Mouse (Mus musculus) liver, embryonic 16.5 days (tissue): ENCODE measurements at regions not wholly inside any gene's neighbourhood (a gene's known extent, or its start where the extent isn't known, plus 50 kb on each side); places are given as distances from the start of the nearest gene placed in this dataset.

Experiments used
- ATAC-seq: fragments of 200-750 bp; cut with Nextera tagmentation; 2 replicates; pipeline ENCODE4 v1.8.0; 2017; ENCODE audit warnings: low read depth, mild to moderate bottlenecking, moderate number of reproducible peaks, moderate library complexity
- H3K27ac ChIP-seq: fragments of 300-500 bp; sonication (generic); 2 replicates; pipeline ENCODE4 v1.5.1; 2014; ENCODE audit warnings: mild to moderate bottlenecking, low read length
- H3K27me3 ChIP-seq: fragments of 300-500 bp; sonication (generic); 2 replicates; pipeline ENCODE4 v1.6.1; 2014; ENCODE audit warnings: low read depth, low read length, mixed read lengths; ENCODE audit not compliant: control insufficient read depth, insufficient read depth
- H3K36me3 ChIP-seq: fragments of 300-500 bp; sonication (generic); 2 replicates; pipeline ENCODE4 v1.6.1; 2014; ENCODE audit warnings: mild to moderate bottlenecking; ENCODE audit not compliant: control insufficient read depth, insufficient read depth
- H3K4me1 ChIP-seq: fragments of 300-500 bp; sonication (generic); 2 replicates; pipeline ENCODE4 v1.6.1; 2014; ENCODE audit warnings: low read depth, low read length, mixed read lengths; ENCODE audit not compliant: control insufficient read depth
- H3K4me2 ChIP-seq: fragments of 300-500 bp; sonication (generic); 2 replicates; pipeline ENCODE4 v1.6.1; 2014; ENCODE audit warnings: low read depth, low read length, mixed read lengths
- H3K4me3 ChIP-seq: fragments of 300-500 bp; sonication (generic); 2 replicates; pipeline ENCODE4 v1.5.1; 2014; ENCODE audit warnings: low read depth, mild to moderate bottlenecking, low read length
- H3K9ac ChIP-seq: fragments of 300-500 bp; sonication (generic); 2 replicates; pipeline ENCODE4 v1.6.1; 2014; ENCODE audit warnings: low read depth, low read length
- H3K9me3 ChIP-seq: fragments of 300-500 bp; sonication (generic); replicated peaks from 2 replicates; pipeline ENCODE4 v1.6.1; 2016; ENCODE audit warnings: low read length; ENCODE audit not compliant: control insufficient read depth
- WGBS: fragments of 180-500 bp; shearing (Covaris S2); extraction: QIAGEN DNeasy Blood & Tissue Kit; methylation state at CpG from one replicate; pipeline ENCODE4 v1.1.7; 2014; ENCODE audit not compliant: insufficient replicate concordance; 5-methylcytosine and 5-hydroxymethylcytosine counted together

DNA sequence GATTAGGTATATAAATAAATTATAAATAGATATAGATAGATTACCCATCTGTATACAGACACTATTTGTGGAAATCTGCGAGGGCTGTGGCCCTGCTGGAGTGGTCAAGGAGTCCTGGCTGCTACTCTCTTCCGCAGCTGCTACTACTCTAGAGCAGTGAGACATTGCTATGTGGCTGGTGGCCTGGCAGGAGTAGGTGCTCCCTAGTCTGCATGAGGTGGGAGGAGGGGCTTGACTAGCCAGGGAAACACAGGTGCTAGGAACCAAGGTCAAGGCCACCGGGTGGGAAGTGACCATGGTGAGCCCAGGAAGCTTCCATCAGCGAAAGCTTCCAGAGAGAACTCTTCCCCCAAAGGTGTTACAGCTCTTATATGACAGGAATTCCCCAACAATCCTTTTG lies 100.3 kb downstream of the Dyrk2 start:
- Histone ChIP-seq H3K4me1 (peaks cover 11% of the 10 kb centered on the region), H3K27me3 (no peaks in the 10 kb centered on the region), H3K9me3 (no peaks in the 10 kb centered on the region), H3K36me3 (no peaks in the 10 kb centered on the region), H3K4me2 (no peak overlapping the region), H3K4me3 (no peak overlapping the region), H3K9ac (no peak overlapping the region), H3K27ac (no peak overlapping the region)
- 87% methylated on average over 4 of the region's 4 CpGs for WGBS
- ATAC-seq = no peak

DNA sequence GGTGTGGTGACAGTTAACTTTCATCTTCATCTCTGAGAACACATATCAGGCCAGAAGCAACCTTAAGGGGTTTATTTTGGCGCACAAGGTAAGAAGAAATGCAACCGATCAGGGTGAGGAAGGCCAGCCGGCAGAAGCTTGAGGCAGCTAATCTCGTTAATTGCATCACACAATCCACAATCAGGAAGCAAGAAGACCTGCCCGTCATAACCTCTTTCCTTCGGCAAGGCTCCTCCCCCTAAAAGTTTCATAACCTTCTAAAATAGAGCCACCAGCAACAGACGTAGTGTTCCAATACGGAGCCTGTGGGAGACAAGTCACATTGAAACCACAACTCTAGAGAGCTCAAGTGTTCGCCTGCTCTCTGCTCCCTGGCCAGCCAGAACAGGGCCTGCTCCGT lies 91.4 kb downstream of the Dyrk2 start:
- Histone ChIP-seq H3K27ac (no peak overlapping the region), H3K4me2 (no peak overlapping the region), H3K9ac (no peak overlapping the region), H3K9me3 (no peaks in the 10 kb centered on the region), H3K4me3 (no peak overlapping the region), H3K4me1 (no peaks in the 10 kb centered on the region), H3K27me3 (no peaks in the 10 kb centered on the region), H3K36me3 (no peaks in the 10 kb centered on the region)
- ATAC-seq = no peak; the same call in 1 of the 2 replicates
- 70% methylated on average over 10 of the region's 10 CpGs for WGBS

- 49% methylated on average over 10 of the region's 10 CpGs for WGBS
- ATAC-seq = no peak
- H3K27me3 ChIP-seq = no peaks in the 10 kb centered on the region
- no peaks in the 10 kb centered on the region for H3K36me3 ChIP-seq
- H3K4me2 ChIP-seq = no peak overlapping the region
- no peak overlapping the region for H3K4me3 ChIP-seq
- no peaks in the 10 kb centered on the region for H3K4me1 ChIP-seq
- H3K27ac ChIP-seq = no peak overlapping the region
- H3K9me3 ChIP-seq = no peaks in the 10 kb centered on the region
- no peak overlapping the region for H3K9ac ChIP-seq
Measured at GRCm38 (mm10) chr10:118780831-118781569, 89.0 kb downstream of the Dyrk2 start.

GRCm38 (mm10) chr10:118781811-118782232 lies 88.2 kb downstream of the Dyrk2 start:
- Histone ChIP-seq H3K36me3 (no peaks in the 10 kb centered on the region), H3K4me2 (no peak overlapping the region), H3K9me3 (no peaks in the 10 kb centered on the region), H3K4me3 (no peak overlapping the region), H3K4me1 (no peaks in the 10 kb centered on the region), H3K27ac (no peak overlapping the region), H3K27me3 (no peaks in the 10 kb centered on the region), H3K9ac (no peak overlapping the region)
- 42% methylated on average over 10 of the region's 10 CpGs for WGBS
- no peak for ATAC-seq

DNA sequence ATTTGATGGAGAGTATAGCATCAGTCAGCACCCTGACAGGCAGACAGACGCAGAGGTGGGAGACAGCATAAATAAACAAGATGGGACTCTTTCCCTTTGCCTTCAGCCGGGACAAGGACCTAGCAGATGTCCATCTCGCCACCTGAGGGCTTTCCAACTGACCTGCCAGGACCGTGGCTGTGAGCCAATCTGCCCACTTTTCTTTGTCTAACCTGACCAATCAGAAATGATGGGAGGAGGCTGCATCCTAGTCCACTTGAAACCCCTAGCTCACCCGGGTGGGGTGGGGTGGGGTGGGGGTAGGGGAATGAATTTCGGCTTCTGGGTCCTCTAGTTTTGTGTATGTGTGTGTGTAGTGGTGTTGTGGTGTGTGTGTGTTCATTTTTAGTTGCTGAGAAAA lies 87.4 kb downstream of the Dyrk2 start:
- Histone ChIP-seq H3K4me3 (no peak overlapping the region), H3K4me1 (no peaks in the 10 kb centered on the region), H3K9ac (no peak overlapping the region), H3K36me3 (no peaks in the 10 kb centered on the region), H3K4me2 (no peak overlapping the region), H3K27ac (no peak overlapping the region), H3K27me3 (no peaks in the 10 kb centered on the region), H3K9me3 (no peaks in the 10 kb centered on the region)
- WGBS = 55% methylated on average over 6 of the region's 6 CpGs
- ATAC-seq = no peak

GRCm38 (mm10) chr10:118787280-118787690 lies 82.7 kb downstream of the Dyrk2 start:
- no peak overlapping the region for H3K9ac ChIP-seq
- no peak for ATAC-seq
- H3K9me3 ChIP-seq = no peaks in the 10 kb centered on the region
- no peak overlapping the region for H3K4me2 ChIP-seq
- H3K4me3 ChIP-seq = no peak overlapping the region
- no peaks in the 10 kb centered on the region for H3K4me1 ChIP-seq
- no peak overlapping the region for H3K27ac ChIP-seq
- no peaks in the 10 kb centered on the region for H3K36me3 ChIP-seq
- no peaks in the 10 kb centered on the region for H3K27me3 ChIP-seq
- 60% methylated on average over 8 of the region's 8 CpGs for whole genome bisulfite sequencing

DNA sequence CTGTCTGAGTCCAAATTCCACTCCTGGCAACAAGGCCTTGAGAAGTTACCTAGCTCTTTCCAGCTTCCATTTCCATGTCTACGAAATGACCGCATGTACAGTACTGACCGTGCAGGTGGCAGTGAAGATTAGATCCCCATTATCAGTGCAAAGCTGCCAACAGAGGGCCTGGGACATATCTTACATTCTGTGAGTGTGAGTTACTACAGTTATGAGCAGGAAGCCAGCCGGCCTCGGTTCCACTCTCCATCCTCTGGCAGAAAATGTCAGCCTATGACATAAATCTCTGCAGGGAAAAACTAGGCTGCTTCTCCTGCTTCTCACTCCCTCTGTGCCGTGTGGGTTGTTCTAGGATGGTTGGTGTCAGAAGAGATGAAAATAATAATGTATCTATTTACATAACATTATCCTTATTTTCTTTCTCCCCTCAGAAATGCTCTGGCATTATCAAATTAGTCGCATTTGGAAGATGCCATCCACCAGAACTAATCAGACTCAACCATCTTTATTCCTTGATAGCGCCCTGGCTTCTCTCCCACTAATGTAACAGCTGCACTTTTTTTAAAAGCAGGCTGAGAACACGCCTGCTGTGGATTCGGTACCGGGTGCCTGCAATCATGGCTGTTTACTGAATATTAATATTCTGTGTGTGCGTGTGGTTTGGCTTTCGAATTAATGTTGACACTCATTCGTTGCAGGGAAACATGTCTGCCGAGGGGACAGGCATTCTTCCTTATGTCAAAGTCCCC lies 77.5 kb downstream of the Dyrk2 start:
- Histone ChIP-seq H3K27me3 (no peaks in the 10 kb centered on the region), H3K9ac (no peak overlapping the region), H3K36me3 (no peaks in the 10 kb centered on the region), H3K4me3 (no peak overlapping the region), H3K9me3 (no peaks in the 10 kb centered on the region), H3K4me1 (no peaks in the 10 kb centered on the region), H3K4me2 (no peak overlapping the region), H3K27ac (no peak overlapping the region)
- no peak for ATAC-seq
- WGBS = 66% methylated on average over 15 of the region's 15 CpGs

DNA sequence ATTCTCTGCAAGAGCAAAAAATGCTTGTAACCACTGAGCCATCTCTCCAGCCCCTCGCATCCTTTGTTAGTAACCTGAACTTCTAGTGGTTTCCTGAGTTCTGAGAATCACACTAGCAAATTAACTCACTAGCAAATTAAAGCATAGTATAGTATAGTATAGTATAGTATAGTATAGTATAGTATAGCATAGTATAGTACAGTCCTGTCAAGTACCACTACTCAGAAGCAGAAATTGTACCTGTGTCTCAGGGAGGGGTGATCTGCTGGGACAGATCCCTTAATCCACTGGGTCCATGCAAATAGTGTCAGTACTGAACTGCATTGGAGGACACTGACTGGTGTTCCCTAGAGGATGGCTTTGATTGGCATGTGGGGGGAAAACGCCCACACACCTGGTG lies 76.2 kb downstream of the Dyrk2 start:
- no peak overlapping the region for H3K9ac ChIP-seq
- WGBS = 61% methylated on average over 2 of the region's 2 CpGs

GRCm38 (mm10) chr10:118794395-118795060 lies 75.5 kb downstream of the Dyrk2 start:
- no peaks in the 10 kb centered on the region for H3K36me3 ChIP-seq
- ATAC-seq = no peak

More for the DNA sequence above, 76.2 kb downstream of the Dyrk2 start:
- no peak overlapping the region for H3K27ac ChIP-seq
- no peaks in the 10 kb centered on the region for H3K4me1 ChIP-seq
- no peak overlapping the region for H3K4me3 ChIP-seq
- no peaks in the 10 kb centered on the region for H3K9me3 ChIP-seq
- no peak for ATAC-seq
- no peak overlapping the region for H3K4me2 ChIP-seq
- H3K36me3 ChIP-seq = no peaks in the 10 kb centered on the region
- H3K27me3 ChIP-seq = no peaks in the 10 kb centered on the region

More at GRCm38 (mm10) chr10:118794395-118795060, 75.5 kb downstream of the Dyrk2 start:
- H3K27me3 ChIP-seq = no peaks in the 10 kb centered on the region
- no peak overlapping the region for H3K9ac ChIP-seq
- 56% methylated on average over 9 of the region's 9 CpGs for WGBS
- H3K27ac ChIP-seq = no peak overlapping the region
- H3K4me3 ChIP-seq = no peak overlapping the region
- H3K9me3 ChIP-seq = no peaks in the 10 kb centered on the region
- no peaks in the 10 kb centered on the region for H3K4me1 ChIP-seq
- H3K4me2 ChIP-seq = no peak overlapping the region
